Mouse (Mus musculus) left cerebral cortex, adult 2 months (tissue): ENCODE measurements at regions not wholly inside any gene's neighbourhood (a gene's known extent, or its start where the extent isn't known, plus 50 kb on each side); places are given as distances from the start of the nearest gene placed in this dataset.

Experiments
- DNase-seq, 2 experiments: peaks; one replicate each; pipeline ENCODE4 v3.0.0; 2021 to 2022; ENCODE audit warnings: low spot score in 2 of 2, mixed read lengths in 1 of 2; ENCODE audit errors: extremely low spot score in 1 of 2
- H3K27ac ChIP-seq: fragments of 200-600 bp; 2 replicates; pipeline ENCODE4 v1.8.1; 2022
- H3K4me3 ChIP-seq: fragments of 200-600 bp; 2 replicates; pipeline ENCODE4 v1.8.1; 2022
- CTCF ChIP-seq: fragments of 200-600 bp; IDR thresholded peaks from 2 replicates; pipeline ENCODE4 v1.8.1; 2022; ENCODE audit warnings: antibody characterized with exemption, mild to moderate bottlenecking, moderate library complexity
- intact Hi-C: fragments of 180-260 bp; cut with DNase I; formaldehyde crosslinking; loops from one replicate; pipeline ENCODE4 v1.15.1; 2025

DNA sequence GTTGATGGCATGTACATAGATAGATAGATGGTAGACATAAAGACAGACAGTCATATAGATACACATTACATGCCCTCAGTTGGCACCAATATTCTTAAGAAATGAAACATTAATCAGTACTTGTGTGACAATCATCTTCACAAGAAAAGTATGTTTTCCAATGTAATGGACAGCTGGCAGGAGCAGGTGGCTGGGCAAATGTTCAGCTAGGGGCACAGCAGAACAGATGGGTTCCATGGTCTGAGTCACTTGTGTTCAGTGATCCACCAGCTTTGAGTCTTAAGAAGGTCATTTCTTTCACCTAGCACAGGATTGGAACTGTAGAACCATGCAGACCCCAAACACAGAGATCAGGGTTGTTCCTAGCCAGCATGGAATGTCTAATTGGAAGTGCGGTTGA, 2631.2 kb upstream of the 5930422O12Rik start:
- H3K4me3 ChIP-seq: no peak overlapping the region
- DNase-seq: no peak
- intact Hi-C loops: no loop called here
- H3K27ac ChIP-seq: no peak overlapping the region
- TF ChIP-seq CTCF: no peak

DNA sequence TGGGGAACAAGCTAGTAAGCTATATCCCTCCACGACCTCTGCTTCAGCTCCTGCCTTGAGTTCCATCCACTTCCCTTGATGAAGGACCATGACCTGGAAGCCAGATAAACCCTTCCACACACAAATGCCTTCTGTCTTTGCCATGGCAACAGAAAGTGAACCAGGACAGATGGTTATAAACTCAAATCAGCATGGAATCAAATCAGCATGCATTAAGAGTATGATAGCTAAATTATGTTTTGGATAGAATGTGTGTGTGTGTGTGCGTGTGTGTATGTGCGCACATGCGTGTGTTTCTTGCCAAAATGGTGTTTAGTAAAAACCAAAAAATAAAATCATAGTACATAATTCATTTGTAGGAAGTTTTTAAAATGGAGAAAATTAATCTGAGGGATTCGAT, 2611.5 kb upstream of the 5930422O12Rik start:
- Histone ChIP-seq H3K27ac (no peak overlapping the region), H3K4me3 (no peak overlapping the region)
- intact Hi-C loops: no loop called here
- no peak for TF ChIP-seq CTCF
- DNase-seq: no peak

DNA sequence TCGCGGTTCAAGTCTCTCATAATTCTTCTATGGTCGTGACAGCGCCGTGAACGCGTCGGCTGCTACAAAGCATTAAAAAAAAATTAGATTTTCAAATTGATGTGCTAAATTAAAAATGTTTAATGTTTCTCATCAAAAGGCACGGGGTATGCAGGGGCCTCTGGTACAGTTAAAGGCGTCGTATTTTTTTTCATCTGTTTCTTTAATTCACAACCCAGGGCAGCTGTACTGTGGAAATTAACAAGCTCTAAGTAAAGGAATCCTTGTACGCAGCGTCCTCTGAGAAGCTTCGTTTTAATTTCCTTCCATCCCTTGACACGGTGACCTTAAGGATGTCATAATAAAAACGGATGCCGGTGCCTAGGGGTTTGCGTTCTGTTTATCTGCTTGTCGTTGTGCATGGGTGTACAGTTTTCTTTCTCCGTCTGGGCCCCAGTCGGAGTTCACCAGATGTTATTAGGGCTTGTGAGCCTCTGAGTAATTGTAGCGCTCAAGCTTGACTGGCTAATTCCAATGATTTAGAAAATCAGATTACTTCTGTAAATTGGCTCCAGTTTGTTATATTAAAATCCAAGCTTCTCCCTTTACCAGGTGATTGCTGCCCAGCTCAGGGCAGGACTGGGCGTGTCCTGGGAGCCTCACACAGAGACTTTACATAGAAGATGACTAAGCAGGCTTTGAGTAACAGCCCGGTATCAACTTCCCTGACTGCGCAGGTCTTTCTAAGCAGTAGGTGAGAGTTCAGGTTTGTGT, 2605.5 kb upstream of the 5930422O12Rik start:
- intact Hi-C loops: no loop called here
- no peak for TF ChIP-seq CTCF
- H3K27ac ChIP-seq: no peak overlapping the region
- DNase-seq: no peak
- no peak overlapping the region for H3K4me3 ChIP-seq

DNA sequence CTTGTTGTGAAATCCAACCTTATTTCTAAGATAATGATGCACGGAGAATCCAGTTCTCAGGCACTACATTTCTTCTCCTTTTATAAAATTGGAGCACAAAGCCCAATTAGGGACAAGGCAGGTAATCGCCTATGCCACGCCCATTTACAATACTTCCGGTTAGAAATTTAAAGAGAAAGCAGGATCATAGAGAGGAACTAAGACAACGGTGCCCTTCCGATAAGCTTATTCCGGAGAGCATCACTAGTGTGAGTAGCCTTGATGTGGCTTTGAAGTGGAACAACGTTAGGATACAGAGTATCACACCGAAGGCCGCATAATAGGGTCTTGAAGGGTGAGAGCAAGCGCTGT, 2604.9 kb upstream of the 5930422O12Rik start:
- no peak overlapping the region for H3K27ac ChIP-seq
- no peak overlapping the region for H3K4me3 ChIP-seq
- intact Hi-C loops: no loop called here
- no peak for DNase-seq
- TF ChIP-seq CTCF: no peak

DNA sequence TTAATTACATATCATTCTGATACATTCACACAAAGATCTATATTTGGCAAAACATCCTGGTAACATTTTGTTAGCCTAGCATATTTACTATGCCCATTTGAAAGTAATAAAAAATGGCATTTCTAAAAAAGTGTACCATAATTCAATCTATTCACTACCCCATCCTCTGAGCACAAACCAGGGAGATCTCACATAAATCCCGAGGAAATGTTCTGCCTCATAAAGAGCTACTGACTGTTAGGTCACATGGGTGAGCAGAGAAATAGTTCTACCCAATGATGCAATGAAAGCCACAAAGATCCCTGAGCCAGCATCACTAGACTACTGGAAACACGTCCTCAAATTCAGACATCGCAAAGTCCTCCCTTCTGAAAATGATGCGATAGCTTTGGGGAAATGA, 2602.5 kb upstream of the 5930422O12Rik start:
- no peak for DNase-seq
- TF ChIP-seq CTCF: no peak
- H3K4me3 ChIP-seq: no peak overlapping the region
- intact Hi-C loops: no loop called here
- no peak overlapping the region for H3K27ac ChIP-seq

DNA sequence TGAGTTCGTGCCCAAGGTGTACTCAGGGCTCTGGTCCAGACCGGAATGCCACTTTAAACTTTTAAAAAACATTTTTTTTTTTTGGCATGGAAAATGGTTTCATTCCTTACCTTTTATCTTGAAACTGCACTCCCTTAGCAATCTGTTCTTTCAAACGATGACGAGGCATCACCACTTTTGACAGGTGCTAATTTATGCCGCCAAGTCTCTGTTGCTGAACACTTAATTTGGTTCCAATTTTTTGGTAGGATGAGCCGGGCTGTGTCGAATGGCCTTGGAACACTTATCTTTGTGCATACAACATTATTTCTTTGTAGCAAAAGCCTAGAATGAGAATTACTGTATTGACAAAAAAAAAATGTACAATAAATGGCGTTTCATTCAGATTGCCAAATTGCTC, 2590.5 kb upstream of the 5930422O12Rik start:
- H3K4me3 ChIP-seq: no peak overlapping the region
- DNase-seq: no peak
- no peak for TF ChIP-seq CTCF
- no peak overlapping the region for H3K27ac ChIP-seq
- intact Hi-C loops: no loop called here

DNA sequence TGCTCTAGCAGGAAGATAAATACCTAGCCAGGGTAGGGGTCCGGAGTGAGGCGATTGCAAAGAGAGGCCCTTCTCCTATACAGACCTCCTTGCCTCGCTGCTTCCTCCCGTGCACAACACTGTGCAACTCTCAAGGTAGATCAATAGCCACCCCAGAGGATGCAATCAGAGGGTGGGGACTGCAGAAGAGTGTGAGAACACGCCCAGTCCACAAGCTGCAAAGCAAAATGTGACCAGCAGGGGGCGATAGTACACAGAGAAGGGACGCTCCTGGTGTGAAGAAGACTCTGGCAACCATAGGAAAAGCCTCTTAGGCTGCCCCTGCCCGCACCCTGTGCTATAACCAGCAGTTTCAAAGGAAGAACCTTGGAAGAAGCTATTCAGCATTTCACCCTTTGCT, 2588.4 kb upstream of the 5930422O12Rik start:
- peak; percentile 81 for TF ChIP-seq CTCF
- no peak overlapping the region for H3K27ac ChIP-seq
- DNase-seq: peak; percentile 65 to 83
- no peak overlapping the region for H3K4me3 ChIP-seq
- intact Hi-C loops: loop anchor here (1.0 kb wide), 2 partner anchors 83 to 193 kb away; no protein-coding TSS in a partner anchor

DNA sequence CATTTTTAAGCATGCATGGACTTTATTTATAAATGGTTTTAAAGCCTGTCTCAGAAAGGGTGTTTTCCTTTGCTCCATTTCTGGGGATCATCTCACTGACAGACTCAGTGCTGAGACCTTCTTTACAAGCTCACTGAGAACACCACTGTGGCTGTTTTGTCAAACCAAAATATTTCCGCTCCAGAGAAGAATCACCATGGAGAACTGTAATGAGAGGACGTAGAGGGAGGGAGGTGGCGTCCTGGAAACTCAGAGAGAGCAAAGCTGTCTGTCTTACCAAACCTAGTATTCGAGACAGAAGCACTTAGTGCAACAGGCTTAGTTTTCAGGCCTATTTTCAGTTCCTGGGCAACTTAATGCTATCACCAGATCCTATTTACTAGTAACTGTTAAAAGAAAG, 2565.5 kb upstream of the 5930422O12Rik start:
- intact Hi-C loops: loop anchor here (5.0 kb wide), 1 partner anchor 54 kb away; no protein-coding TSS in a partner anchor
- TF ChIP-seq CTCF: no peak
- Histone ChIP-seq H3K27ac (no peak overlapping the region; the same call in 1 of the 2 replicates), H3K4me3 (no peak overlapping the region)
- peak in 1 of 2 experiments; percentile 16 for DNase-seq

DNA sequence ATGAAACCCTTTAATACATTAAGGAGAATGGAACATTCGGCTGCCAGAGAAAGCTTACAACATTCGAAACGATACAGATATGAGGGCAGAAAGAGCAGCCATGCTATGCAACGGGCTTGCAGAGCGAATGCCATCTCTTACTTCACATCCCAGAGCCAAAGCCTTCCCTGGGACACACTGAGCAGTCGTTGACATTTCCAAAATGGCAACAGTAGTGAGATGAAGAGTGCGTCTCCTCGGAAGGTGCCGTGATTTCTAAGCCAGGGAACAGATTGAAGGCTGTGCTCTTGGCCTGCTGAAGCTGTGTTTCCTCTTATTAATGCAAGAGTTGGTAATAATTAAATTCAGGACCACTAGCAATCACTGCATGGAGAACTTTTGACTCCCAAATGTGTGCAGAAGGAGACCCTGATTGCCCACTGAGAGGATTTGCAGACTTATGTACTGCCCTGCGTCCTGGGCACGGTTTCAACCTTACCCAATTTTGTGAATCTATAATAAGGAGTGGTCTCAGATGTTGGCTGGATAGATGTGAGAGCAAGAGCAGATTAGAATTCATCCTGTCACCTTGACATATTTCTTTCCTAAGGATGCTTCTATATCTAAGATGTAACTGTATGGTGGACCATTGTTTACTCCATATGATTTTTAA, 2522.3 kb upstream of the 5930422O12Rik start:
- Histone ChIP-seq H3K4me3 (no peak overlapping the region), H3K27ac (no peak overlapping the region)
- TF ChIP-seq CTCF: no peak
- intact Hi-C loops: no loop called here
- DNase-seq: no peak

DNA sequence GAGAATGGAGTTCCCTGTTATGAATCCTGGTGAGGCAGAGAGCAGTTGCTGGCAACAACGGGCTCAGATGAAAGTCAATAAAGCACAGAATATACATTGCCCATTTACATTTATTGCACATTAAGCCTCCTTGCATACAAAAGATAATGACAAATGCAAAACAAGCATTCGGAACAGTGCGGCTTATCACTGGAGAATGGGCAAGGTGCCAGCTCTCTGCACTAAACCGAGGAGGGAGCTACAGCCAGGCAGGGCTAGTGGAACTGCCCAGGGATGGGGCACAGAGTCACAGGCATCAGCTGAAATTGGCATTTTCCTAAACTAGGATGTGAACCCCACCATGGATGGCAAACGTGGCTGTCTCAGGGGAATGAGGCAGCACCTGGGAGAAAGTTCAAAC, 2514.8 kb upstream of the 5930422O12Rik start:
- intact Hi-C loops: no loop called here
- DNase-seq: no peak
- Histone ChIP-seq H3K4me3 (no peak overlapping the region), H3K27ac (no peak overlapping the region)
- no peak for TF ChIP-seq CTCF

DNA sequence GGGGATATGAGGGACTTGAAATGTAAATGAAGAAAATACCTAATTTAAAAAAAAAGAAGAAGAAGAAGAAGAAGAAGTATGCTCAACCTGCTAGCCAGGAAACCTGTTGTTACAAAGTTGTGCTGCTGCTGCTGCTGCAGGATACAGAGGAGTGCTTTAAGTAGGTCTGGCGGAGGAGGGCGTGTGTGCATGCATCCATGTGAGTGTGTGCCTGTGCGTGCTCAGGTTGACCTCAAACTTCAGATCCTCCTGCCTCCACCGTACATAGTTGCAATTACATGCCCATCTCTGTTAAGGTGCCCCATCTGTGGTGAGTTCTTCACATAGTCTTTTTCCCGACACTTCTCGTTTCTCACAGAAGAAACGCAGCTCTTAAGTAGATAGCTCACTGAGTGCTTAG, 2513.4 kb upstream of the 5930422O12Rik start:
- Histone ChIP-seq H3K27ac (peak overlapping the region; percentile 48; the same call in 1 of the 2 replicates), H3K4me3 (peak overlapping the region; percentile 48)
- no peak for TF ChIP-seq CTCF
- DNase-seq: no peak
- intact Hi-C loops: loop anchor here (5.0 kb wide), 2 partner anchors 53 to 183 kb away; no protein-coding TSS in a partner anchor

DNA sequence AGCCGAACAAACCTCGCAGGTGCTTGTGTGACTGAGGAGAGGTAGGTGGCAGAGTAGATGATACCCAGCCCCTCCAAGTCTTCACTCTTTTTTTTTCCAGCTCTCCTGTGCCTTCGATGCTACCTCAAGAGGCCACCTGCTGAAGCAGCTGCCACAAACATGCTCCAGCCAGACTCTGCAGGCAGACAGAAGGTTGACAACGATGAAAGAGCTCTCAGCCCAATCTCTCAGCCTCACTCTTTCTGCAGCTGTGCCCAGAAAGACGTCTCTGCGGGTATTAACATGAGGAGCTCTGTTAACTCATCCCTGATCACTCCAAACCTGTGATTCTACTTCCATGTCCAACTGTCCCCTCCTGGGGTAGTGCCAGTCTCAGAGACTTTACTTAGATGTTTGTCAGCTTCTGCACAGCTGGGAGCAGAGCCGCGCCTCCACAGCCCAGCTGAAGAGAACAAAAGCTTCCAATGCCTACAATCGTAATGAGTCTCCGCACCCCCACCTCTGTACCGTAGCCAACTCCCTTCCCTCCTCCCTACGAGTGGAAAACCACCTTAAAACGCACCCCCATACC, 2512.8 kb upstream of the 5930422O12Rik start:
- Histone ChIP-seq H3K27ac (peak overlapping the region; percentile 48), H3K4me3 (peak overlapping the region; percentile 48)
- peak; percentile 48 to 54 for DNase-seq
- TF ChIP-seq CTCF: no peak
- intact Hi-C loops: loop anchor here (2.0 to 5.0 kb wide), 3 partner anchors 53 to 183 kb away; no protein-coding TSS in a partner anchor
